Mouse (Mus musculus): ENCODE measurements at regions not wholly inside any gene's neighbourhood (a gene's known extent, or its start where the extent isn't known, plus 50 kb on each side); places are given as distances from the start of the nearest gene placed in this dataset.

- H3K9ac ChIP-seq (replicated peaks) = no peak overlapping the region
- 94% methylated on average over 2 of the region's 2 CpGs for WGBS
- H3K9me3 ChIP-seq = no peaks in the 10 kb centered on the region
- H3K27me3 ChIP-seq = no peaks in the 10 kb centered on the region
- H3K4me1 ChIP-seq = no peaks in the 10 kb centered on the region; the same call in 1 of the 2 replicates
- no peak overlapping the region for H3K4me3 ChIP-seq
- no peak for ATAC-seq (replicated peaks)
- H3K36me3 ChIP-seq = no peaks in the 10 kb centered on the region
- no peak overlapping the region for H3K27ac ChIP-seq (replicated peaks)
- H3K4me2 ChIP-seq (replicated peaks) = no peak overlapping the region
Measured at GRCm38 (mm10) chr8:126727068-126727467, 133.3 kb upstream of the Irf2bp2 start.

- Histone ChIP-seq H3K4me1 (no peaks in the 10 kb centered on the region), H3K9me3 (no peaks in the 10 kb centered on the region), H3K4me2 (replicated peaks) (no peak overlapping the region), H3K27ac (replicated peaks) (no peak overlapping the region), H3K4me3 (no peak overlapping the region), H3K27me3 (no peaks in the 10 kb centered on the region), H3K9ac (replicated peaks) (no peak overlapping the region), H3K36me3 (no peaks in the 10 kb centered on the region)
- ATAC-seq (replicated peaks) = no peak
- WGBS = 90% methylated on average over 9 of the region's 9 CpGs
Measured at GRCm38 (mm10) chr8:126723259-126724122, 129.7 kb upstream of the Irf2bp2 start.

GRCm38 (mm10) chr8:126721621-126722020 is 127.8 kb upstream of the Irf2bp2 start:
- H3K4me2 ChIP-seq (replicated peaks) = no peak overlapping the region
- H3K4me3 ChIP-seq = no peak overlapping the region
- no peaks in the 10 kb centered on the region for H3K4me1 ChIP-seq
- H3K9me3 ChIP-seq = no peaks in the 10 kb centered on the region
- no peaks in the 10 kb centered on the region for H3K36me3 ChIP-seq
- WGBS = 76% methylated on average over 10 of the region's 10 CpGs
- H3K9ac ChIP-seq (replicated peaks) = no peak overlapping the region
- no peak overlapping the region for H3K27ac ChIP-seq (replicated peaks)
- H3K27me3 ChIP-seq = no peaks in the 10 kb centered on the region
- ATAC-seq (replicated peaks) = no peak

GRCm38 (mm10) chr8:126720473-126721145 is 126.8 kb upstream of the Irf2bp2 start:
- H3K4me2 ChIP-seq (replicated peaks) = no peak overlapping the region
- H3K9me3 ChIP-seq = no peaks in the 10 kb centered on the region
- H3K27me3 ChIP-seq = no peaks in the 10 kb centered on the region
- no peak overlapping the region for H3K4me3 ChIP-seq
- H3K9ac ChIP-seq (replicated peaks) = no peak overlapping the region
- H3K4me1 ChIP-seq = no peaks in the 10 kb centered on the region
- H3K27ac ChIP-seq (replicated peaks) = no peak overlapping the region
- WGBS = 85% methylated on average over 4 of the region's 4 CpGs
- H3K36me3 ChIP-seq = no peaks in the 10 kb centered on the region
- ATAC-seq (replicated peaks) = no peak

- 90% methylated on average over 2 of the region's 2 CpGs for WGBS
- H3K27me3 ChIP-seq = no peaks in the 10 kb centered on the region
Measured at GRCm38 (mm10) chr8:126719748-126720147, 126.0 kb upstream of the Irf2bp2 start.

GRCm38 (mm10) chr8:126717652-126718155 is 123.9 kb upstream of the Irf2bp2 start:
- 77% methylated on average over 2 of the region's 2 CpGs for WGBS
- H3K27ac ChIP-seq (replicated peaks) = no peak overlapping the region
- H3K9me3 ChIP-seq = no peaks in the 10 kb centered on the region
- H3K27me3 ChIP-seq = no peaks in the 10 kb centered on the region
- H3K9ac ChIP-seq (replicated peaks) = no peak overlapping the region
- no peak overlapping the region for H3K4me2 ChIP-seq (replicated peaks)
- peaks cover 10% of the 10 kb centered on the region for H3K4me1 ChIP-seq
- ATAC-seq (replicated peaks) = no peak
- H3K4me3 ChIP-seq = no peak overlapping the region
- no peaks in the 10 kb centered on the region for H3K36me3 ChIP-seq

More at GRCm38 (mm10) chr8:126719748-126720147, 126.0 kb upstream of the Irf2bp2 start:
- Histone ChIP-seq H3K9me3 (no peaks in the 10 kb centered on the region), H3K9ac (replicated peaks) (no peak overlapping the region), H3K4me1 (no peaks in the 10 kb centered on the region), H3K4me2 (replicated peaks) (no peak overlapping the region), H3K4me3 (no peak overlapping the region), H3K27ac (replicated peaks) (no peak overlapping the region), H3K36me3 (no peaks in the 10 kb centered on the region)
- no peak for ATAC-seq (replicated peaks)

GRCm38 (mm10) chr8:126715666-126716065 is 121.9 kb upstream of the Irf2bp2 start:
- no peak overlapping the region for H3K9ac ChIP-seq (replicated peaks)
- H3K4me1 ChIP-seq = peaks cover 13% of the 10 kb centered on the region
- no peaks in the 10 kb centered on the region for H3K9me3 ChIP-seq
- no peaks in the 10 kb centered on the region for H3K27me3 ChIP-seq
- H3K4me2 ChIP-seq (replicated peaks) = no peak overlapping the region
- no peak overlapping the region for H3K27ac ChIP-seq (replicated peaks)
- no peak for ATAC-seq (replicated peaks)
- H3K4me3 ChIP-seq = no peak overlapping the region
- no peaks in the 10 kb centered on the region for H3K36me3 ChIP-seq
- 100% methylated on average over 1 of the region's 1 CpGs for WGBS

GRCm38 (mm10) chr8:126713602-126714145 is 119.9 kb upstream of the Irf2bp2 start:
- no peak overlapping the region for H3K9ac ChIP-seq (replicated peaks)
- no peak overlapping the region for H3K4me3 ChIP-seq
- ATAC-seq (replicated peaks) = no peak
- no peak overlapping the region for H3K27ac ChIP-seq (replicated peaks)
- peaks cover 17% of the 10 kb centered on the region for H3K4me1 ChIP-seq
- H3K4me2 ChIP-seq (replicated peaks) = no peak overlapping the region
- no peaks in the 10 kb centered on the region for H3K9me3 ChIP-seq
- no peaks in the 10 kb centered on the region for H3K36me3 ChIP-seq
- WGBS = 15% methylated on average over 8 of the region's 8 CpGs
- H3K27me3 ChIP-seq = no peaks in the 10 kb centered on the region

- H3K4me2 ChIP-seq (replicated peaks) = no peak overlapping the region
- no peak for ATAC-seq (replicated peaks)
- no peak overlapping the region for H3K9ac ChIP-seq (replicated peaks)
- no peaks in the 10 kb centered on the region for H3K27me3 ChIP-seq
- no peaks in the 10 kb centered on the region for H3K9me3 ChIP-seq
- no peaks in the 10 kb centered on the region for H3K36me3 ChIP-seq
- H3K4me1 ChIP-seq = peaks cover 18% of the 10 kb centered on the region
- 10% methylated on average over 4 of the region's 4 CpGs for WGBS
- peak overlapping the region; percentile 32; the same call in 1 of the 2 replicates for H3K27ac ChIP-seq (replicated peaks)
- no peak overlapping the region for H3K4me3 ChIP-seq
Measured at GRCm38 (mm10) chr8:126713181-126713580, 119.4 kb upstream of the Irf2bp2 start.

- Histone ChIP-seq H3K9me3 (no peaks in the 10 kb centered on the region), H3K27ac (replicated peaks) (peak overlapping the region; percentile 32; the same call in 1 of the 2 replicates), H3K9ac (replicated peaks) (no peak overlapping the region), H3K27me3 (no peaks in the 10 kb centered on the region), H3K4me2 (replicated peaks) (no peak overlapping the region), H3K36me3 (no peaks in the 10 kb centered on the region), H3K4me3 (no peak overlapping the region), H3K4me1 (peaks cover 20% of the 10 kb centered on the region)
- ATAC-seq (replicated peaks) = no peak
- WGBS = 35% methylated on average over 6 of the region's 6 CpGs
Measured at GRCm38 (mm10) chr8:126712749-126713148, 119.0 kb upstream of the Irf2bp2 start.

GRCm38 (mm10) chr8:126708956-126709355 is 115.2 kb upstream of the Irf2bp2 start:
- Histone ChIP-seq H3K36me3 (no peaks in the 10 kb centered on the region), H3K4me2 (replicated peaks) (no peak overlapping the region), H3K4me1 (peaks cover 23% of the 10 kb centered on the region), H3K27ac (replicated peaks) (no peak overlapping the region), H3K4me3 (no peak overlapping the region), H3K9me3 (no peaks in the 10 kb centered on the region), H3K27me3 (no peaks in the 10 kb centered on the region), H3K9ac (replicated peaks) (no peak overlapping the region)
- whole genome bisulfite sequencing = 73% methylated on average over 2 of the region's 2 CpGs
- ATAC-seq (replicated peaks) = no peak

GRCm38 (mm10) chr8:126707300-126707902 is 113.6 kb upstream of the Irf2bp2 start:
- no peak; the same call in 1 of the 2 replicates for ATAC-seq (replicated peaks)
- H3K36me3 ChIP-seq = no peaks in the 10 kb centered on the region
- H3K9ac ChIP-seq (replicated peaks) = no peak overlapping the region
- H3K4me1 ChIP-seq = peaks cover 10% of the 10 kb centered on the region
- no peaks in the 10 kb centered on the region for H3K9me3 ChIP-seq
- no peak overlapping the region for H3K4me3 ChIP-seq
- 36% methylated on average over 6 of the region's 6 CpGs for WGBS
- H3K27me3 ChIP-seq = no peaks in the 10 kb centered on the region
- no peak overlapping the region for H3K4me2 ChIP-seq (replicated peaks)
- no peak overlapping the region for H3K27ac ChIP-seq (replicated peaks)

Measured in forebrain, embryonic 15.5 days (tissue).